Mouse (Mus musculus) stomach, embryonic 15.5 days (tissue): ENCODE results near the gene Cldn19. TPM values are rescaled to one million over a fixed set of nuclear protein-coding genes. Genes with fewer than 3 reads are reported as not detected.

Source experiments
- polyA plus RNA-seq: library from polyadenylated mRNA; unstranded; fragments of >200 nt; fragmentation: Nextera tagmentation; extraction: Ambion mirVana; gene quantifications from 2 replicates; pipeline ENCODE4 v1.2.1, GENCODE M21; 2015

The Cldn19 gene
- polyA plus RNA-seq, 1 experiment from 2014 or later: not detected

Other genes with a start within 250 kb of the Cldn19 start
- gene Slc2a1, start 146.7 kb upstream of the Cldn19 start, polyA plus RNA-seq: 119 and 129 TPM in 2 replicates
- gene Zfp691, start 81.2 kb upstream of the Cldn19 start, polyA plus RNA-seq: 4.6 and 5.5 TPM in 2 replicates
- gene Ermap, start 65.4 kb upstream of the Cldn19 start, polyA plus RNA-seq: 13.6 and 30.3 TPM in 2 replicates
- gene Svbp, start 60.1 kb upstream of the Cldn19 start, polyA plus RNA-seq: 125 and 128 TPM in 2 replicates
- not detected in 2 replicates for gene Tmem269, start 37.2 kb upstream of the Cldn19 start, polyA plus RNA-seq
- 28.1 and 29.1 TPM in 2 replicates for gene AU022252, start 22.7 kb upstream of the Cldn19 start, polyA plus RNA-seq
- gene P3h1, start 22.5 kb upstream of the Cldn19 start, polyA plus RNA-seq: 33.6 and 37.6 TPM in 2 replicates
- 615 and 648 TPM in 2 replicates for gene Ybx1, start 39.2 kb downstream of the Cldn19 start, polyA plus RNA-seq
- 71.6 and 90.5 TPM in 2 replicates for gene Ppih, start 65.1 kb downstream of the Cldn19 start, polyA plus RNA-seq
- 7.5 and 14.0 TPM in 2 replicates for gene Ccdc30, start 160.1 kb downstream of the Cldn19 start, polyA plus RNA-seq
- gene Ppcs, start 167.0 kb downstream of the Cldn19 start, polyA plus RNA-seq: 33.5 and 35.4 TPM in 2 replicates
- 0.26 and 0.46 TPM in 2 replicates for gene Zmynd12, start 167.4 kb downstream of the Cldn19 start, polyA plus RNA-seq
- 0.82 and 0.92 TPM in 2 replicates for gene Rimkla, start 237.2 kb downstream of the Cldn19 start, polyA plus RNA-seq